Mouse (Mus musculus) thymus, postnatal 14 days (tissue): ENCODE results near the gene Nrsn2.

Experiments used
- DNase-seq: peaks from one replicate; pipeline ENCODE4 v3.0.0; 2021

Gene Nrsn2

GRCm38 (mm10) chr2:152338319-152338718, 38.1 kb downstream of the Nrsn2 start:
- DNase-seq = no peak

GRCm38 (mm10) chr2:152337591-152338212, 38.7 kb downstream of the Nrsn2 start:
- DNase-seq = no peak

GRCm38 (mm10) chr2:152336856-152337255, 39.6 kb downstream of the Nrsn2 start:
- no peak for DNase-seq

- DNase-seq = no peak
Measured at GRCm38 (mm10) chr2:152335289-152335820, 41.1 kb downstream of the Nrsn2 start.

GRCm38 (mm10) chr2:152333345-152334006, 43.0 kb downstream of the Nrsn2 start:
- DNase-seq = no peak

GRCm38 (mm10) chr2:152332101-152332825, 44.2 kb downstream of the Nrsn2 start, which contains the start of gene Rbck1:
TSS of gene Rbck1 (minus strand) at chr2:152332653.
- DNase-seq = peak; percentile 87

- DNase-seq = no peak
Measured at GRCm38 (mm10) chr2:152330858-152331423, 45.5 kb downstream of the Nrsn2 start.

- DNase-seq = no peak
Measured at GRCm38 (mm10) chr2:152327980-152328379, 48.5 kb downstream of the Nrsn2 start.

GRCm38 (mm10) chr2:152326654-152327053, 49.8 kb downstream of the Nrsn2 start:
- DNase-seq = no peak

GRCm38 (mm10) chr2:152326157-152326556, 50.3 kb downstream of the Nrsn2 start:
- DNase-seq = no peak

GRCm38 (mm10) chr2:152324842-152325241, 51.6 kb downstream of the Nrsn2 start:
- DNase-seq = no peak

- DNase-seq = no peak
Measured at GRCm38 (mm10) chr2:152323971-152324370, 52.5 kb downstream of the Nrsn2 start.

GRCm38 (mm10) chr2:152322198-152322597, 54.2 kb downstream of the Nrsn2 start:
- DNase-seq = no peak

- no peak for DNase-seq
Measured at GRCm38 (mm10) chr2:152321558-152321957, 54.9 kb downstream of the Nrsn2 start.
